Mouse (Mus musculus) kidney, adult 2 months (tissue): ENCODE measurements around the gene 1700084M14Rik. TPM values are rescaled to one million over a fixed set of nuclear protein-coding genes. Genes with fewer than 3 reads are reported as not detected.
"Not testable (repeated sequence)": the region's sequence is repeated elsewhere in the genome, so short reads cannot be mapped to it uniquely, and the experiment has no call there.

Experiments used
- DNase-seq: peaks from one replicate; pipeline ENCODE4 v3.0.0; 2021
- H3K27ac ChIP-seq: fragments of 200-500 bp; 2 replicates; pipeline ENCODE4 v1.5.1; 2012; ENCODE audit warnings: low read depth, low read length, control low read depth, inconsistent platforms; ENCODE audit not compliant: insufficient read depth
- H3K27me3 ChIP-seq: fragments of 200-500 bp; replicated peaks from 2 replicates; pipeline ENCODE4 v1.6.1; 2012; ENCODE audit warnings: mild to moderate bottlenecking, moderate library complexity, low read length, inconsistent platforms; ENCODE audit not compliant: control insufficient read depth, insufficient read depth
- H3K36me3 ChIP-seq: fragments of 200-500 bp; 2 replicates; pipeline ENCODE4 v1.6.1; 2012; ENCODE audit warnings: mild to moderate bottlenecking, moderate library complexity, low read length, inconsistent platforms; ENCODE audit not compliant: control insufficient read depth, insufficient read depth
- H3K4me1 ChIP-seq: fragments of 200-500 bp; 2 replicates; pipeline ENCODE4 v1.6.1; 2011; ENCODE audit warnings: low read length; ENCODE audit not compliant: control insufficient read depth, insufficient read depth
- H3K4me3 ChIP-seq: fragments of 200-500 bp; 2 replicates; pipeline ENCODE4 v1.5.1; 2011; ENCODE audit warnings: mild to moderate bottlenecking, low read depth, low read length, control low read depth; ENCODE audit not compliant: insufficient read depth
- WGBS: fragments of 180-500 bp; shearing (Covaris S2); methylation state at CpG from one replicate; pipeline ENCODE4 v1.1.7; 2018; 5-methylcytosine and 5-hydroxymethylcytosine counted together
- polyA plus RNA-seq: library from polyadenylated mRNA; depleted of rRNA; stranded (reverse); fragments of >200 nt; gene quantifications from 2 replicates; pipeline ENCODE4 v1.2.3, GENCODE M21; 2012; rRNA removed

1700084M14Rik gene
- polyA plus RNA-seq, result not detected in 2 replicates

GRCm38 (mm10) chrX:91575811-91576210 is at the start of gene 1700084M14Rik:
TSS of gene 1700084M14Rik (minus strand) at chrX:91575911.
- WGBS, result 89% methylated on average over 3 of the region's 3 CpGs
- H3K4me1 ChIP-seq, DNase-seq, H3K36me3 ChIP-seq, H3K27me3 ChIP-seq, H3K27ac ChIP-seq, H3K4me3 ChIP-seq: not testable (repeated sequence)

Other genes starting within 250 kb of the 1700084M14Rik start
- gene Mageb2, start 244.2 kb downstream of the 1700084M14Rik start, polyA plus RNA-seq, result not detected in 2 replicates
- gene Gm5072, start 183.4 kb downstream of the 1700084M14Rik start, polyA plus RNA-seq, result not detected in 2 replicates
- gene Gm8914, start 95.8 kb downstream of the 1700084M14Rik start, polyA plus RNA-seq, result not detected in 2 replicates
- gene Gm14781, start 56.3 kb upstream of the 1700084M14Rik start, polyA plus RNA-seq, result not detected in 2 replicates
- gene Mageb5, start 207.1 kb upstream of the 1700084M14Rik start, polyA plus RNA-seq, result not detected in 2 replicates